Mouse (Mus musculus): ENCODE measurements around the gene Dgkh.

The Dgkh gene

GRCm38 (mm10) chr14:78722031-78722430 lies 10.5 kb downstream of the Dgkh start:
- DNase-seq (ENCODE audit: low spot score): no peak

- no peak for DNase-seq (ENCODE audit: low spot score)
Measured at GRCm38 (mm10) chr14:78716035-78716434, 16.5 kb downstream of the Dgkh start.

GRCm38 (mm10) chr14:78712565-78713148 lies 19.9 kb downstream of the Dgkh start:
- no peak for DNase-seq (ENCODE audit: low spot score)

GRCm38 (mm10) chr14:78710647-78711046 lies 21.9 kb downstream of the Dgkh start:
- no peak for DNase-seq (ENCODE audit: low spot score)

- no peak for DNase-seq (ENCODE audit: low spot score)
Measured at GRCm38 (mm10) chr14:78705616-78706015, 27.0 kb downstream of the Dgkh start.

- no peak for DNase-seq (ENCODE audit: low spot score)
Measured at GRCm38 (mm10) chr14:78703989-78704388, 28.6 kb downstream of the Dgkh start.

- no peak for DNase-seq (ENCODE audit: low spot score)
Measured at GRCm38 (mm10) chr14:78703361-78703760, 29.2 kb downstream of the Dgkh start.

- DNase-seq (ENCODE audit: low spot score): no peak
Measured at GRCm38 (mm10) chr14:78702048-78702447, 30.5 kb downstream of the Dgkh start.

GRCm38 (mm10) chr14:78701501-78701900 lies 31.1 kb downstream of the Dgkh start:
- no peak for DNase-seq (ENCODE audit: low spot score)

- DNase-seq (ENCODE audit: low spot score): no peak
Measured at GRCm38 (mm10) chr14:78701087-78701486, 31.5 kb downstream of the Dgkh start.

- no peak for DNase-seq (ENCODE audit: low spot score)
Measured at GRCm38 (mm10) chr14:78699634-78700033, 32.9 kb downstream of the Dgkh start.

- DNase-seq (ENCODE audit: low spot score): no peak
Measured at GRCm38 (mm10) chr14:78699196-78699595, 33.4 kb downstream of the Dgkh start.

- no peak for DNase-seq (ENCODE audit: low spot score)
Measured at GRCm38 (mm10) chr14:78694121-78694520, 38.5 kb downstream of the Dgkh start.

- DNase-seq (ENCODE audit: low spot score): no peak
Measured at GRCm38 (mm10) chr14:78692602-78693001, 40.0 kb downstream of the Dgkh start.

GRCm38 (mm10) chr14:78691926-78692487 lies 40.6 kb downstream of the Dgkh start:
- no peak for DNase-seq (ENCODE audit: low spot score)

- DNase-seq (ENCODE audit: low spot score): no peak
Measured at GRCm38 (mm10) chr14:78690883-78691282, 41.7 kb downstream of the Dgkh start.

GRCm38 (mm10) chr14:78690387-78690786 lies 42.2 kb downstream of the Dgkh start:
- DNase-seq (ENCODE audit: low spot score): no peak

- DNase-seq (ENCODE audit: low spot score): no peak
Measured at GRCm38 (mm10) chr14:78689950-78690349, 42.6 kb downstream of the Dgkh start.

GRCm38 (mm10) chr14:78687716-78688115 lies 44.9 kb downstream of the Dgkh start:
- DNase-seq (ENCODE audit: low spot score): no peak

- DNase-seq (ENCODE audit: low spot score): no peak
Measured at GRCm38 (mm10) chr14:78686701-78687100, 45.9 kb downstream of the Dgkh start.

GRCm38 (mm10) chr14:78684171-78684570 lies 48.4 kb downstream of the Dgkh start:
- no peak for DNase-seq (ENCODE audit: low spot score)

GRCm38 (mm10) chr14:78678981-78679380 lies 53.6 kb downstream of the Dgkh start:
- DNase-seq (ENCODE audit: low spot score): no peak

- peak; percentile 54 for DNase-seq (ENCODE audit: low spot score)
Measured at GRCm38 (mm10) chr14:78677852-78678588, 54.6 kb downstream of the Dgkh start.

Measured in embryo, embryonic 10 days (tissue).